Mouse (Mus musculus) hindbrain, embryonic 12.5 days (tissue): Measurements from ENCODE around the gene Fam214b. TPM values are rescaled to one million over a fixed set of nuclear protein-coding genes. Genes with fewer than 3 reads are reported as not detected.

Experiments used
- ATAC-seq: fragments of 200-750 bp; cut with Nextera tagmentation; 2 replicates; pipeline ENCODE4 v1.8.0; 2017; ENCODE audit warnings: moderate TSS enrichment; ENCODE audit not compliant: low FRiP score
- H3K27ac ChIP-seq: fragments of 300-500 bp; sonication (generic); 2 replicates; pipeline ENCODE4 v1.5.1; 2016; ENCODE audit warnings: mild to moderate bottlenecking
- H3K27me3 ChIP-seq: fragments of 300-500 bp; sonication (generic); 2 replicates; pipeline ENCODE4 v1.6.1; 2016; ENCODE audit warnings: mild to moderate bottlenecking
- H3K36me3 ChIP-seq: fragments of 300-500 bp; sonication (generic); 2 replicates; pipeline ENCODE4 v1.6.1; 2016; ENCODE audit warnings: mild to moderate bottlenecking
- H3K4me1 ChIP-seq: fragments of 300-500 bp; sonication (generic); 2 replicates; pipeline ENCODE4 v1.6.1; 2016
- H3K4me2 ChIP-seq: fragments of 300-500 bp; sonication (generic); replicated peaks from 2 replicates; pipeline ENCODE4 v1.6.1; 2016; ENCODE audit warnings: mild to moderate bottlenecking
- H3K4me3 ChIP-seq: fragments of 300-500 bp; sonication (generic); 2 replicates; pipeline ENCODE4 v1.5.1; 2016; ENCODE audit warnings: mild to moderate bottlenecking
- H3K9ac ChIP-seq: fragments of 300-500 bp; sonication (generic); 2 replicates; pipeline ENCODE4 v1.6.1; 2016; ENCODE audit warnings: mild to moderate bottlenecking, moderate library complexity
- H3K9me3 ChIP-seq: fragments of 300-500 bp; sonication (generic); replicated peaks from 2 replicates; pipeline ENCODE4 v1.6.1; 2016; ENCODE audit warnings: mild to moderate bottlenecking
- WGBS: fragments of 180-500 bp; shearing (Covaris S2); methylation state at CpG from one replicate; pipeline ENCODE4 v1.1.7; 2016; 5-methylcytosine and 5-hydroxymethylcytosine counted together
- polyA plus RNA-seq: library from polyadenylated mRNA; unstranded; fragments of >200 nt; fragmentation: Nextera tagmentation; extraction: Ambion mirVana; gene quantifications from 2 replicates; pipeline ENCODE4 v1.2.1, GENCODE M21; 2016

Gene Fam214b
- polyA plus RNA-seq, 1 experiment from 2014 or later: 36.2 TPM

DNA sequence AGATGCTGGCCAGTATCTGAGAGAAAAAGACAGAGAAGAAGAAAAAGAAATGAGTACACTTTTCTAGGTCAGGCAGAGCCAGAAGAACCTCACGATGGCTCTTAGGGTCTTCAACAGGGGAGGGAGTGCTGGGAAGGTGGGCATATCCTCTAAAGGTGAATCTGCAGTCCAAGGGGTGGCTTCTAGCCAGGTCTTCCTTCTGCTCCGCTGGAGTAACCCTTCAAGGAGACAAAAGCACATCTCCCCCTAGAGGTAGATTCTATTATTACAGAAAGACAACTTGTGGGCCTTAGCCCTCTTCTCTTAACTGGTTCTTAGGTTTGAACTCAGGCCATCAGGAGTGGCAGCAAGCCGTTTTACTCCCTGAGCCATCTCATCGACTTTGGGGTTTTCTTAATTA lies 6.6 kb upstream of the Fam214b start:
- Histone ChIP-seq H3K36me3 (no peaks in the 10 kb centered on the region), H3K4me3 (no peak overlapping the region), H3K4me1 (peaks cover 3% of the 10 kb centered on the region), H3K9ac (no peak overlapping the region), H3K27me3 (no peaks in the 10 kb centered on the region), H3K27ac (no peak overlapping the region), H3K4me2 (no peak overlapping the region), H3K9me3 (no peaks in the 10 kb centered on the region)
- 11% methylated on average over 4 of the region's 4 CpGs for WGBS
- no peak for ATAC-seq

GRCm38 (mm10) chr4:43047231-43047630 lies 1.2 kb upstream of the Fam214b start:
- H3K9me3 ChIP-seq: no peaks in the 10 kb centered on the region
- no peaks in the 10 kb centered on the region for H3K36me3 ChIP-seq
- no peak for ATAC-seq
- peak overlapping the region; percentile 27; the same call in 1 of the 2 replicates for H3K4me2 ChIP-seq
- WGBS: 7% methylated on average over 5 of the region's 5 CpGs
- H3K27ac ChIP-seq: no peak overlapping the region
- H3K4me3 ChIP-seq: no peak overlapping the region
- no peak overlapping the region for H3K9ac ChIP-seq
- no peaks in the 10 kb centered on the region for H3K27me3 ChIP-seq
- peaks cover 34% of the 10 kb centered on the region for H3K4me1 ChIP-seq

DNA sequence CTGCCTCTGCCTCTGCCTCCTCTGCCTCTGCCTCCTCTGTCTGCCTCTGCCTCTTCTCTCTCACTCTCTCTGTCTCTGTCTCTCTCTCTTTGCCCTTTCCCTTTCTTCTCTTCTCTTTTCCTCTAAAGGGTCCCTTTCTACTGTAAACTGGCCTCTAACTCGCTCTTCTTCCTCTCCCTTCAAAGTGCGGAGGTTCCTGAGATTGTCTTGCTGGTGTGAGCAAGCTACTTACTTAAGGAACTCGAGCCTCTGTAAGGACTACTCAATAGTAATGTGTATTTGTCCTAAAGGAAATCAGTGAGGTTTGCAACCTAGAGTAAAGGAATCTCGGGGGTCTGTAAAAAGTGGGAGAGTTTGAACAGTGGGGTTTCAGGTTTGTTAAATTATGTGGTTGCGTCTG lies 587 bp upstream of the Fam214b start:
- WGBS: 60% methylated on average over 5 of the region's 5 CpGs
- no peaks in the 10 kb centered on the region for H3K27me3 ChIP-seq
- H3K36me3 ChIP-seq: no peaks in the 10 kb centered on the region
- 0 out of 2 replicates have a peak overlapping the region, but pooled peaks have one; percentile 17 for H3K27ac ChIP-seq
- peaks cover 34% of the 10 kb centered on the region for H3K4me1 ChIP-seq
- no peak overlapping the region for H3K9ac ChIP-seq
- peak overlapping the region; percentile 71 for H3K4me2 ChIP-seq
- no peak for ATAC-seq
- no peaks in the 10 kb centered on the region for H3K9me3 ChIP-seq
- H3K4me3 ChIP-seq: peak overlapping the region; percentile 55; the same call in 1 of the 2 replicates

DNA sequence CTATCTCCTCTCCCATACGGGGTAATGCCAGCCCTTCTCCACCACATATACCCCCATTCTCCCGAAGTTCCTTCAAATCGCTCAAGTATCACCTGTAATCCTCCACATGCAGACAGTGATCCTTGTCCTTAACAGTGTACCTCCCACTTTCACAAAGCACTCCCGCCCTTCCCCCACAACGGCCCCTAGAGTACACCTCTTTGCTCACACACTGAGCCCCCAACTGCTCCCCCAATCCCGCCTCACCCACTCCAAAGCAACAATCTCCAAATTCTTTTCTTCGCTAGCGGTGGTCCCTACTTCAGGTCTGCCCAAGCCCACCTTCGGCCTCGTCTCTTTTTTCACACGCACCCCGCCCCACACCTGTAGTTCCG lies 748 bp downstream of the Fam214b start:
- H3K9me3 ChIP-seq: no peaks in the 10 kb centered on the region
- H3K9ac ChIP-seq: peak overlapping the region; percentile 75
- no peaks in the 10 kb centered on the region for H3K36me3 ChIP-seq
- H3K4me2 ChIP-seq: peak overlapping the region; percentile 71
- ATAC-seq: no peak; the same call in none of the 2 replicates
- H3K27ac ChIP-seq: peak overlapping the region; percentile 96
- peaks cover 40% of the 10 kb centered on the region for H3K4me1 ChIP-seq
- WGBS: 6% methylated on average over 13 of the region's 13 CpGs
- H3K27me3 ChIP-seq: no peaks in the 10 kb centered on the region
- H3K4me3 ChIP-seq: peak overlapping the region; percentile 55

DNA sequence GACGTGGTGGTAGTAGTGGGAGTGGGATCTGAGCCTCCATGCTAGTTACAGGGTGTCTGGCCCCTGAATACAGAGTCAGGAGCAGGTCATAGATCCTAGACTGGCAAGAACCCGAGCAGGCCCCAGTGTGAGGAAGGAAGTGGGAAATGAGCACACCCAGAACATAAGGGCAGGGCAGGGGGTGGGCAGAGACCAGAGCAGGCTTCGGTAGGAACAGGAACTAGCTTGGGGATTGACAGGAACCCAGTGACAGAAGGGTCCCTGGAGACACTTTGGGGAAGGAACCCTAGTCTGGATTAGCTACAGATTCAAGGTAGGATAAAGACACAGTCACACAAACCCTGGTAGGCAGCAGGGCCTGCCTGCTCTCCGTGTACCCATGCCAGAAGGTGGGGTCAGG lies 1.3 kb downstream of the Fam214b start:
- WGBS: 10% methylated on average over 4 of the region's 4 CpGs
- Histone ChIP-seq H3K4me1 (peaks cover 40% of the 10 kb centered on the region), H3K4me2 (peak overlapping the region; percentile 71), H3K27ac (peak overlapping the region; percentile 96), H3K27me3 (no peaks in the 10 kb centered on the region), H3K9ac (peak overlapping the region; percentile 75), H3K36me3 (no peaks in the 10 kb centered on the region), H3K4me3 (peak overlapping the region; percentile 55), H3K9me3 (no peaks in the 10 kb centered on the region)
- no peak for ATAC-seq

GRCm38 (mm10) chr4:43043644-43044357 lies 2.2 kb downstream of the Fam214b start:
- peak; percentile 79 for ATAC-seq
- 12% methylated on average over 7 of the region's 7 CpGs for WGBS

DNA sequence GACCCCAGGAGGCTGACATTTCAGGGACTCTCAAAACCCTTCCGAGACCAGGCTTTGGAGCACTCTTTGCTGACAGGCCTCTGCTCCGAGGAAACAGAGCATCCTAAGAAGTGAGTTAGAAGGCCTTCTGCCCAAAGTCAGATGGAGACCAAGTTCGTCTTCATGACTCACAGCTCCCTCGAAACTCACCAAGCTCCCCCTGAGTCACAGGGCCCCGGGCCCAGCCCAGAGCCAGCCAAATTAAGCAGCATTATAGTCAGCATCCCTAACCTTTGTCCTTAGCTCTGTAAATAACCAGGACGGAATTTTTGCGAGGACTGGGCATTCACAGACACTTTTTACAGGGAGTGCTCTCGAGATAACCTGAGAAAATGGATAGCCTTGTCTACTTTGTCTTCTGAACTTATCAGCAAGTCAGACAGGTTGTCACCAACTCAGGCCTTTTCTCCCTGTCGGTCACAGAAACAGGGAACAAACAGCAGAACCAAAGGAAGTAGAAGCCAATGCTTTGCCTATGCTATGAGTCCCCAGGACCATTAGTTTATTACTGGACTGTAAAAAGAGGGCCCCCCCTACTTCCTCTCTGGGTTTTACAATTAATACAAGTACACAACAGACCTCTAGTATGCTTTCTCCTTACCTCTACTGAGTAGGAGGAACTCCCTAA lies 5.0 kb downstream of the Fam214b start:
- no peak overlapping the region; the same call in 1 of the 2 replicates for H3K9ac ChIP-seq
- peak overlapping the region; percentile 83; the same call in 1 of the 2 replicates for H3K4me2 ChIP-seq
- H3K4me3 ChIP-seq: no peak overlapping the region
- whole genome bisulfite sequencing: 65% methylated on average over 9 of the region's 9 CpGs
- H3K36me3 ChIP-seq: peaks cover 11% of the 10 kb centered on the region
- H3K27me3 ChIP-seq: no peaks in the 10 kb centered on the region
- ATAC-seq: no peak
- peak overlapping the region; percentile 64 for H3K27ac ChIP-seq
- H3K4me1 ChIP-seq: peaks cover 50% of the 10 kb centered on the region
- no peaks in the 10 kb centered on the region for H3K9me3 ChIP-seq

More at GRCm38 (mm10) chr4:43043644-43044357, 2.2 kb downstream of the Fam214b start:
- Histone ChIP-seq H3K27ac (peak overlapping the region; percentile 96), H3K4me2 (peak overlapping the region; percentile 71), H3K36me3 (no peaks in the 10 kb centered on the region), H3K4me1 (peaks cover 49% of the 10 kb centered on the region), H3K9me3 (no peaks in the 10 kb centered on the region), H3K4me3 (peak overlapping the region; percentile 55), H3K27me3 (no peaks in the 10 kb centered on the region), H3K9ac (peak overlapping the region; percentile 75)

- Histone ChIP-seq H3K4me2 (peak overlapping the region; percentile 83), H3K4me3 (peak overlapping the region; percentile 67), H3K9me3 (no peaks in the 10 kb centered on the region), H3K9ac (peak overlapping the region; percentile 87), H3K27me3 (no peaks in the 10 kb centered on the region), H3K27ac (peak overlapping the region; percentile 78), H3K36me3 (peaks cover 20% of the 10 kb centered on the region), H3K4me1 (peaks cover 47% of the 10 kb centered on the region)
- peak; percentile 95 for ATAC-seq
- WGBS: 0% methylated on average over 24 of the region's 25 CpGs
These were observed 5.9 kb downstream of the Fam214b start for GRCm38 (mm10) chr4:43040114-43040572.

GRCm38 (mm10) chr4:43039609-43040008 lies 6.4 kb downstream of the Fam214b start:
- Histone ChIP-seq H3K27ac (peak overlapping the region; percentile 78), H3K4me2 (peak overlapping the region; percentile 83), H3K4me3 (peak overlapping the region; percentile 67), H3K9me3 (no peaks in the 10 kb centered on the region), H3K4me1 (peaks cover 42% of the 10 kb centered on the region), H3K27me3 (no peaks in the 10 kb centered on the region), H3K36me3 (peaks cover 24% of the 10 kb centered on the region), H3K9ac (peak overlapping the region; percentile 87)
- no peak; the same call in 1 of the 2 replicates for ATAC-seq
- WGBS: 4% methylated on average over 11 of the region's 11 CpGs

- H3K36me3 ChIP-seq: peaks cover 32% of the 10 kb centered on the region
- WGBS: 64% methylated on average over 15 of the region's 15 CpGs
- H3K4me1 ChIP-seq: peaks cover 34% of the 10 kb centered on the region
- no peak for ATAC-seq
- no peaks in the 10 kb centered on the region for H3K9me3 ChIP-seq
- H3K9ac ChIP-seq: peak overlapping the region; percentile 87
- no peaks in the 10 kb centered on the region for H3K27me3 ChIP-seq
- peak overlapping the region; percentile 83 for H3K4me2 ChIP-seq
- peak overlapping the region; percentile 67 for H3K4me3 ChIP-seq
- H3K27ac ChIP-seq: peak overlapping the region; percentile 78; the same call in 1 of the 2 replicates
These were observed 7.2 kb downstream of the Fam214b start for GRCm38 (mm10) chr4:43038567-43039495.

DNA sequence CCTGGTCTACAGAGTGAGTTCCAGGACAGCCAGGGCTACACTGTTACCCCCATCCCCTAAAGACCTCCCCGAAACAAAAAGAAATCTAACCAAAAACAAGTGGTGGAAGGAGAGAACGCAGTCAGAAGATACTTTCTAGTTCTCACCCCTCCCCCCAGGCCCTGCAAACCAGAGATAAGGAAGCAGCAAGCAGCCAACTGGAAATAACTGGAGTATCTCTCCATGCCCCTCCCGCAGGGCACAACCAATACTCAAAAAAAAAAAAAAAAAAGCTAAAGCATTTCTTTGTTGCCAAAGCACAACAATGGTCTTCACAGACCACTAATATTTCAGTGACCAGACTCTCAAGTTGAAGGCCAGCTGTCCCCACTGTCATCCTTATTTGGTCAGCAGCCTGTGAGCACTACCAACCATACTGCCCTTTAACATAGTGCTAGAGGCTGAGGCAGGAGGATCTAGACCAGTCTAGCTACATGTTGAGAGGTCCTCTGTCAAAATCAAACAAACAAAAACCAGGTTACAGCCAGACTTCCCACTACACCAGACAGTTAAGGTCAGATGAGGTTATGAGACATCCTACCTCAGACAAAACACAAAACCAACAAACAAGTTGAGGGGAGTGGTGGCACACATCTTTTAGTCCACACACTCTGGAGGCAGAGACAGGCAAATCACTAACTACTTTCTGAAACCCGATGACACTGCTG lies 8.0 kb downstream of the Fam214b start:
- WGBS: 73% methylated on average over 4 of the region's 4 CpGs
- Histone ChIP-seq H3K4me2 (peak overlapping the region; percentile 83), H3K4me1 (peaks cover 28% of the 10 kb centered on the region), H3K9me3 (no peaks in the 10 kb centered on the region), H3K27ac (no peak overlapping the region), H3K4me3 (no peak overlapping the region), H3K27me3 (no peaks in the 10 kb centered on the region), H3K9ac (no peak overlapping the region), H3K36me3 (peaks cover 40% of the 10 kb centered on the region)
- no peak for ATAC-seq
